Mouse (Mus musculus): Measurements from ENCODE around the gene Wdr83os.
"Not testable (repeated sequence)": the region's sequence is repeated elsewhere in the genome, so short reads cannot be mapped to it uniquely, and the experiment has no call there.

Gene Wdr83os

DNA sequence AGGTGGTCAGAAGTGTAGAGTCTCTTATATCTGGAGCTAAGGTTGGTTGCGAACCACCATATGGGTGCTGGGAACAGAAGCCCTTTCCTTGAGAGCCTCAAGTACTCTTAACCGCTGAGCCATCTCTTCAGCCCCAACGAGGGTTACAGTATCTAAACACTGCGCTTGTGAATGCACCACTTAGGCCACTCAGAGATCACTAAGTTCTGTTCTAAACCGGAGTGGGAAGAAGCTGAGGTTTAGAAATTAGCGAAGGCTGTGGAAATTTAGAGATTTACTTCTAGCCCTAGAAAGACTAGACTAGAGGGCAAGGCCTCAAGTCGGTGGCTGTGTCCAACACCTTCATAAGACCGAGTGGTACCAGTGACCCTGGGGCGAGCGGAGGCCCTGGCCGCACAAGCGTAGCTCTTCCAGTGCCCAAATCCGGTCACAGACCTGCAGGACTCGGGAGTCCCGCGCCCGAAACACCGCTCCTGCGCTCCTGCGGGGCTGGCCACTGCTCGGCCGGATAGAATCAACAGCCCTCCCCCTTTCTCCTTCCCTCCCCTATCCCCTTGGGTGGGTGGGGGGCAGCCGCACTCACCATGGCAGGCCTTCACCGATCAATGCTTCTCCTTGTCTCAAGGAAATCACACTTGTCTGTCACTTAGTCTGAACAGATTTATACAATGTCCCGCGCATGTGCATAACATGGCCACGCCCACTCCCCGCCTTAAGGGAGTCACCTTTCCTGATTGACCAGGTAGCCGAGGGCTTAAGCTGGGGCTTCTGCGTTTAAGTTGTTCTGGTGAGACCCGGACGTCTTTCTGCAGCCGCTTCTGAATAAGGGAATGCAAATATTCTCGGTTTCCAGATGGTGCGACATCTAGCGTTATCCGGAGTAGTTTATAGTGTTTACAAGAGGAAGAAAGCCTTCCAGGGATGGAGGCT is 38.8 kb downstream of the Wdr83os start:
- DNase-seq (ENCODE audit: low spot score) = peak; percentile 93

- not testable (repeated sequence) for DNase-seq (ENCODE audit: low spot score)
Measured at GRCm38 (mm10) chr8:85120251-85120650, 39.7 kb downstream of the Wdr83os start.

DNA sequence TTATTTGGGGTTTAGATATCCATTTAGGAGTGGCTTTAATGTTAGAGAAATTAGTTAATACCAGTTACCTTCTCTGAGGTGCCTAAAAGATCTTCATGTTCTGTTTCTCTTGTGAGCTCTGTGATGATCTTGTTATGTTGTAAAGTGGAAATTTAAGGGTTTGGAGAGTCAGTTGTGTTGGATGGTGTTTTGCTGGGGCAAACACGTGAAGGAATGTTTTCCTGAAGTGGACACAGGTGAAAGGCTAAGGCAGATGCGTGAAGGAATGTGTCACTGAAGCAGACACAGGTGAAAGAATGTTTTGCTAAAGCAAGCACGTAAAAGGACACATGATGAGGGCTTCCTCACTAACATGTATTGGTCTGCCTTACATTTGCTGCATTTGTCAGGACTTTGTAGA is 42.5 kb downstream of the Wdr83os start, which contains the start of gene Zfp791:
TSS of gene Zfp791 (minus strand) at position 101 of the 400 bp plus-strand sequence.
- DNase-seq (ENCODE audit: low spot score) = no peak

- DNase-seq (ENCODE audit: low spot score) = no peak
Measured at GRCm38 (mm10) chr8:85123691-85124090, 43.2 kb downstream of the Wdr83os start.
